Mouse (Mus musculus): Measurements from ENCODE around the gene Insyn1. TPM values are rescaled to one million over a fixed set of nuclear protein-coding genes. Genes with fewer than 3 reads are reported as not detected.
A peak's percentile ranks its signal among the peaks of the same experiment; 100 is the strongest.

The Insyn1 gene
- polyA plus RNA-seq, 1 experiment = 2.8 TPM

DNA sequence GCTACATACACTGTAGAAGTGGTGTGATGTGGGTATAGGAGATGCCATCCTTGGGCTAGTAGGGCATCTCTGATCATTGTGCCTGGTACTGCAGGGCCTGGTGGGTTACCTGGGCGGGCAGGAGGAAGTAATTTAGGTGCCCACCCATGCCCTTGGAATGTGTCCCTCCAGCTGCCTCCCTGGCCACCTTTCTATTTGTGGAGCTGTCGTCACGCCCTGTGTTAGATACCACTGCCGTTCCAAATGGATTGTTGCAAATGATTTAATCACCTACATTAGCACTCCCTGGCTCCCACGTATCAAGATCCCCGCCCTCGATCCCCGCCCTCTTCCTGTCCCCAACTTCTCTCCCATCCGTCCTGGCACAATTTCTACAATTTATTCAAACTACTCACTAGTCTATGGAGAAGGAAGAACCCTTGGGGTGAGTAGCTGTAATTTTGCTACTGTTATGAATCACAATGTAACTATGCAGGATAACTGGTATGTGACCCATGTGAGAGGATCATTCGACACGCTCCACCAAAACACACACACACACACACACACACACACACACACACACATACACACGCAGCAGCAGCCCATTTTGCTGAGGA lies 40.3 kb upstream of the Insyn1 start:
- no peak overlapping the region for H3K4me3 ChIP-seq (replicated peaks)
- H3K9me3 ChIP-seq = no peaks in the 10 kb centered on the region
- TF ChIP-seq FLI1 (IDR thresholded peaks at IDR 0.05; ENCODE audit: low read length) (no peak), GATA1 (IDR thresholded peaks at IDR 0.05; ENCODE audit: borderline replicate concordance, low read length) (no peak)
- peaks cover 8% of the 10 kb centered on the region for H3K4me1 ChIP-seq
- H3K27me3 ChIP-seq (replicated peaks) = peaks cover 27% of the 10 kb centered on the region
- H3K36me3 ChIP-seq (replicated peaks; ENCODE audit: low read length) = no peaks in the 10 kb centered on the region

DNA sequence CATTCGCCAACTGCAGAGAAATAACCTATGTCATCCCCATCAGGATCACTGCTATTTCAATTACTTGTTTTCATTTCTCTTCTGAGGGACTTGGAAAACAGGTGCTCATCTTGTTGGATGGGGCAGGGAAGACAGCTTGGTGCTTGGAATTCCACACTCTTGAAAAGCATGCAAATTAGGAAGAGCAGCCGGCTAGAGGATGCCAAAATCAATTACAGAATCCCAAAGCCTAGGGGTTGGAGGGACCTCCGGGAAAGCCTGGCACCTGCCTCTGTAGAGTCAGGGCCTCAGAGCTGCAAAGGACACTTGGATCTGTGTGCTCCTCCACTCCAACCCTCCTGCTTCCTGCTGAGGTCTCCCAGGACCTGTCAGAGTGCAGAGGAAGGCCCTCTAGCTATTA lies 38.9 kb upstream of the Insyn1 start:
- peaks cover 23% of the 10 kb centered on the region for H3K4me1 ChIP-seq
- peaks cover 25% of the 10 kb centered on the region for H3K27me3 ChIP-seq (replicated peaks)
- H3K9me3 ChIP-seq = no peaks in the 10 kb centered on the region
- H3K36me3 ChIP-seq (replicated peaks; ENCODE audit: low read length) = no peaks in the 10 kb centered on the region
- TF ChIP-seq GATA1 (IDR thresholded peaks at IDR 0.05; ENCODE audit: borderline replicate concordance, low read length) (no peak), FLI1 (IDR thresholded peaks at IDR 0.05; ENCODE audit: low read length) (no peak)
- no peak overlapping the region for H3K4me3 ChIP-seq (replicated peaks)

DNA sequence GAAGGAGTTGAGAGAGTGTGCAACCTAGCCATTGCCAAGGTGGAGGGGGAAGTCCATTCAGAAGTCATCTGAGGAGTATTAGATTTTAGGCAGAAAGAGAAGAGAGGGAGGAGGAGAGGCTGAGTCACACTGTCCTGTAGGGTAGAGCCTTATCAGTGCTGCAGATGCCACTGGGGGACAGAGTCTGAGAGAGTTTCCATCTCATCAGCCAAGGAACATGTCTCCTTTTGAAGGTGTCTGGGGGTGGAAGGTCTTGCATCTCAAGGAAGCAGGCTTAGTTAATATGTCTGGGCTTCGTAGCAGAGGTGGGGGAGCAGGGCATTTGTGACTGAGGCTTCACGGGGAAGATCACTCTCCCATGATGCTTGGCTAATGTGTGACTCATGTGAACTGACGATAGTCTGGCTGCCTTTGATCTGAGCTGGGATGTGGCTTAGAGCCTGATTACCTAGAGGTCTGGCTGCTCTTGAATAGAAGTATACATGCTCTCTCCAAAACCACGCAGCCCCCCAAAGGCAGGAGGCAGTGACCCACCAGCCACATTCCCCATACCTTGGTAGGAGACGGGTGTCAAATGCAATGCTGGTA lies 34.5 kb upstream of the Insyn1 start:
- peaks cover 56% of the 10 kb centered on the region for H3K4me1 ChIP-seq
- no peaks in the 10 kb centered on the region for H3K36me3 ChIP-seq (replicated peaks; ENCODE audit: low read length)
- H3K27me3 ChIP-seq (replicated peaks) = peaks cover 22% of the 10 kb centered on the region
- H3K4me3 ChIP-seq (replicated peaks) = peak overlapping the region; percentile 62
- TF ChIP-seq GATA1 (IDR thresholded peaks at IDR 0.05; ENCODE audit: borderline replicate concordance, low read length) = no peak
- TF ChIP-seq FLI1 (IDR thresholded peaks at IDR 0.05; ENCODE audit: low read length) = no peak
- no peaks in the 10 kb centered on the region for H3K9me3 ChIP-seq

DNA sequence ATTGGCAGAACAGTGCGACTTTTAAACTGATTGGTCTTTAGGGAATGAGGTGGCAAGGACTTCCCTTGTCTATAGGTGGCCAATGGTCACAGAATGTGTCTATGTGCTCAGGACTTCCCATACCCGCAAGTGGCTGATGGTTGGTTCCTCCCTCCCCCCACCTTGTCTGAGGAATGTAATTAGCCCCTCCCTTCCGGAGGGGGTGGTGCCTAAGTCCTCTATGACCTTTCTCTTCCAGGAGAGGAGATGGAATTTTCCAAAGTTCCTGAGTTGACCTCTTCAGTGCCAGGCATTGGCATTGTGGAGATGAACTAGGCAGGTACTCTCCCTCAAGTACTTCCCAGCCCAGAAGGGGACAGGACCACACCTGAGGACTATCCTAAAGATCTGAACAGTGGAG lies 33.5 kb upstream of the Insyn1 start:
- peaks cover 59% of the 10 kb centered on the region for H3K4me1 ChIP-seq
- peak overlapping the region; percentile 16 for H3K4me3 ChIP-seq (replicated peaks)
- TF ChIP-seq FLI1 (IDR thresholded peaks at IDR 0.05; ENCODE audit: low read length) (no peak), GATA1 (IDR thresholded peaks at IDR 0.05; ENCODE audit: borderline replicate concordance, low read length) (no peak)
- no peaks in the 10 kb centered on the region for H3K9me3 ChIP-seq
- H3K36me3 ChIP-seq (replicated peaks; ENCODE audit: low read length) = no peaks in the 10 kb centered on the region
- H3K27me3 ChIP-seq (replicated peaks) = peaks cover 19% of the 10 kb centered on the region

DNA sequence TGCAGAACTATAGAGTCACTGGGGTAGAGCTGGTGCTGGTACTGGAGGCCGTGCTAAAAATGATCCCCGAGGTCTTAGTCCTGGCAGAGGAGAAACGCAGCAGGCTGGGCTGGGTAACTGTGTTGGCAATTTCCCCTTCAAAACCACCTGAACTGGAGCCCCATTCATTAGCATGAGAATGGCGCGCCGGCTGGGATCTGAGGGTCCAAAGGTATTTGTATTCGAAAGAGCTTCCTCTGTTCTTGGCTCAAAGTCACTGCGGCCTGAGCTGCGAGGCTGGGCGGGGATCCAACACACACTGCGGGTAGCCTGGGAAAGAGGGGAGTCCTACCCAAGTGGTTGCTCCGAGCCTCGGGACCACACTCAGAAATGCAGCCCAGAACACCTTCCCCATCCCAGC lies 32.6 kb upstream of the Insyn1 start:
- H3K4me1 ChIP-seq = peaks cover 59% of the 10 kb centered on the region
- TF ChIP-seq FLI1 (IDR thresholded peaks at IDR 0.05; ENCODE audit: low read length) (no peak), GATA1 (IDR thresholded peaks at IDR 0.05; ENCODE audit: borderline replicate concordance, low read length) (no peak)
- H3K9me3 ChIP-seq = peaks cover 6% of the 10 kb centered on the region
- H3K4me3 ChIP-seq (replicated peaks) = no peak overlapping the region
- H3K27me3 ChIP-seq (replicated peaks) = peaks cover 19% of the 10 kb centered on the region
- no peaks in the 10 kb centered on the region for H3K36me3 ChIP-seq (replicated peaks; ENCODE audit: low read length)

DNA sequence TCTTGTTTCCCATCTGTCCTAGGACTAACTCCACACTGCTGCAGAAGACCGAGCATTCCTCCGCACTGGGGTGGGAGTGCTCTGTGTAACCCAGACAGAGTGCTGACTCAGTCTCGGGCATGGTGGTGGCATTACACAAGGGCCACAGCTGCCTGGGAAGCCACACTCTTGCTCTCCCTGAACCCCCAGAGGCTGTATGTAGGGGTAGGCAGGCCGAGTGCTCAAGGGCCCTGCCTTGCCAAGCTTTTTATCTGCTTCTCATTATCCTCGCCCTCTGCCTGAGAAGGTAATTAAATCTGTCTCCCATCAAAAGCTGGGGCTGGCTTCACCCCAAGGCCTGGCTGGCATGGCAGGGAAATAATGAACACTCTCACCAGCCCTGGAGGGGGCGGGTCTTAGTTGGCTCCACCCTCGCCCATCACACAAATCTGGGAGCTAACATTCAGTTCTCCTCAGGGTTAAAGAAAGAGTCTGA lies 30.9 kb upstream of the Insyn1 start:
- Histone ChIP-seq H3K4me1 (peaks cover 59% of the 10 kb centered on the region), H3K4me3 (replicated peaks) (no peak overlapping the region), H3K27me3 (replicated peaks) (peaks cover 16% of the 10 kb centered on the region), H3K9me3 (peaks cover 9% of the 10 kb centered on the region), H3K36me3 (replicated peaks; ENCODE audit: low read length) (no peaks in the 10 kb centered on the region)
- TF ChIP-seq GATA1 (IDR thresholded peaks at IDR 0.05; ENCODE audit: borderline replicate concordance, low read length) (no peak), FLI1 (IDR thresholded peaks at IDR 0.05; ENCODE audit: low read length) (no peak)

DNA sequence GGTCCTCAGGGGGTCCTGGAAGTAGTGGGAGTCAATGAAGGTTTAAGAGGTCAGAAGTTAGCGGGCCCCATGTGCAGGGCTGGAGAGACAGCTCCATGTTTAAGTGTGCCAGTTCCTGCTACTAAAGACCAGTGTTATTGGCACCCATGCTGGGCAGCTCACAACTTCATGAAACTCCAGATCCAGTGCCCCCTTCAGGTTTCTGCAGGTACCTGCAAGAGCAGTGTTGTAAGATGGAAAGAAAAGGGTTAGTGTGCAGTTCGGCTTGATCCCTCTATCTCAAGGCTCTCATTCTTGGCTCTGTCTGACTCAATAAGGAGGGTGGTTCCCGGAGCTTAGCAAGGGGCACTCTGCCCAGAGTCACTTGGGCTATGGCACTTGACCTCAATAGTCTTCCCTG lies 30.1 kb upstream of the Insyn1 start:
- peaks cover 55% of the 10 kb centered on the region for H3K4me1 ChIP-seq

DNA sequence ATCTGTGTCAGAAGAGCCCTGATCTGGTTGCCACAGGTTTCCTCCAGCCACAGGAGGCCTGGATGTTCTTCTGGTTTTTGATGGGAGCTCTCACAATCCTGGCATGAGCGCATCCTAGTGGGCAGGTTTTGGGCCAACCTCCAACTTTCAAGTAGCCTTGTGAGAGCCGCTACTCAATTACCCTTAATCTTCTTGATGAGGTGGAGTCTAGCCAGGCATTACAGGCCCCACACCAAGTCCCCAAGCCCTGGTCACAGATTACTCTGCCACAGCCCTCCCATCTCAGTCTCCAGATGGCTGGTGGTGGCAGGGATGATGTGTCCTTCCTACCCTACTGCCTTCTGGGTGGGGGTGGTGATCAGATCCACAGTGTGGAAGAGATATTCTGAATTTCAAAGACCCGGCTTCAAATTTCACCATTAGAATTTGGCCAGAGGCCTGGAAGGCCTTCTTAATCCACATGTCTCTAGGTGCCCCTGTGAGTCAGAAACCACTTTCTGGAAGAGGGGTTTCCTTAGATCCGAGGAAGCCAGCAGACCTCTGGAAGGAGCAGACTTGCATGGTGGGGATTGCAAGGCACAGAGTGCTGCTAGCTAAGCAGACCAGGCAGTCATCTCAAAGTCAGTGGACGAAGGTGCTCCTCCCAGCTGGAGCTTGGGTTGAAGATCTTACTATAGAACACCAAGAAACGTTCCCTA lies 29.4 kb upstream of the Insyn1 start:
- H3K36me3 ChIP-seq (replicated peaks; ENCODE audit: low read length) = no peaks in the 10 kb centered on the region
- H3K9me3 ChIP-seq = peaks cover 9% of the 10 kb centered on the region
- H3K4me3 ChIP-seq (replicated peaks) = no peak overlapping the region
- H3K27me3 ChIP-seq (replicated peaks) = peaks cover 8% of the 10 kb centered on the region
- TF ChIP-seq FLI1 (IDR thresholded peaks at IDR 0.05; ENCODE audit: low read length) (no peak), GATA1 (IDR thresholded peaks at IDR 0.05; ENCODE audit: borderline replicate concordance, low read length) (no peak)
- peaks cover 49% of the 10 kb centered on the region for H3K4me1 ChIP-seq

More for the DNA sequence above, 30.1 kb upstream of the Insyn1 start:
- H3K4me3 ChIP-seq (replicated peaks) = no peak overlapping the region
- H3K9me3 ChIP-seq = peaks cover 9% of the 10 kb centered on the region
- no peaks in the 10 kb centered on the region for H3K36me3 ChIP-seq (replicated peaks; ENCODE audit: low read length)
- peaks cover 14% of the 10 kb centered on the region for H3K27me3 ChIP-seq (replicated peaks)
- TF ChIP-seq GATA1 (IDR thresholded peaks at IDR 0.05; ENCODE audit: borderline replicate concordance, low read length) = no peak
- no peak for TF ChIP-seq FLI1 (IDR thresholded peaks at IDR 0.05; ENCODE audit: low read length)

DNA sequence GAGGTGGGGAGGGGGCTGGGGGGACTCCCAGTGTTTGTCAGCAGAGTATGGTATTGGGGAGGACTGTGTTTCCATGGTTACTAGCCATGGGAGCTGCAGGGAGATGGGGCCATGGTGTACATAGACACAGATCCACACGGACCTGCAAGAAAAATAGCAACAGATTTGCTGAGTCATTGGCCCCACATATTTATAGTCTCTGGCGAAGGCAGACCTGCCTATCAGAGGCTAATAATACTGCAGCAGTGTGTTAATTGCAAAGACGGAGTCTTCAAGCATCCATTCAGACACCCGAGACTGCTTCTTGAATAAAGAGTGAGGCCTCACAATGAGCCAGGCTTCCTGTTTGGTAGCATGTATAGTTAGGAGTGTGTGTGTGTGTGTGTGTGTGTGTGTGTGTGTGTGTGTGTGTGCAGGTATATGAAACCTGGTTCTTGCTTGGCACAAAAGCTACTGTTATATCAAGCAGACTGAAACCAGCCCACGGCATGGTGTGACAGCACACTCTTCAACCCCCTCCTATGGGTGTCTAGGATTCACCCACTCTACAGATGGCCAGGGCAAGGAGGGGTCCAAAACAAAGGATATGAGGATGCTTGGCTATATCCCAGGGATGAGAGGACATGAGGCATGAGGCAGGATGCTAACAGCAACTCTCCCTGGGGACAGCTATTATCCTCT lies 20.9 kb upstream of the Insyn1 start:
- TF ChIP-seq FLI1 (IDR thresholded peaks at IDR 0.05; ENCODE audit: low read length) = no peak
- no peak for TF ChIP-seq GATA1 (IDR thresholded peaks at IDR 0.05; ENCODE audit: borderline replicate concordance, low read length)
- Histone ChIP-seq H3K9me3 (no peaks in the 10 kb centered on the region), H3K27me3 (replicated peaks) (peaks cover 4% of the 10 kb centered on the region)

More for the DNA sequence above, 20.9 kb upstream of the Insyn1 start:
- no peaks in the 10 kb centered on the region for H3K36me3 ChIP-seq (replicated peaks; ENCODE audit: low read length)
- H3K4me3 ChIP-seq (replicated peaks) = peak overlapping the region; percentile 8
- peaks cover 33% of the 10 kb centered on the region for H3K4me1 ChIP-seq
